Mouse (Mus musculus): Measurements from ENCODE around the gene Gadd45a.

GRCm38 (mm10) chr6:67046937-67047336 is 9.7 kb upstream of the Gadd45a start:
- no peak for TF ChIP-seq CTCF (conservative IDR thresholded peaks at IDR 0.05; ENCODE audit: insufficient read depth, insufficient read length, low read depth, low read length)
- no peak for TF ChIP-seq POLR2A (IDR thresholded peaks at IDR 0.05; ENCODE audit: low read depth, low read length)

All from kidney, adult 2 months (tissue).